Mouse (Mus musculus): ENCODE data around the gene Celsr3.

Gene Celsr3

DNA sequence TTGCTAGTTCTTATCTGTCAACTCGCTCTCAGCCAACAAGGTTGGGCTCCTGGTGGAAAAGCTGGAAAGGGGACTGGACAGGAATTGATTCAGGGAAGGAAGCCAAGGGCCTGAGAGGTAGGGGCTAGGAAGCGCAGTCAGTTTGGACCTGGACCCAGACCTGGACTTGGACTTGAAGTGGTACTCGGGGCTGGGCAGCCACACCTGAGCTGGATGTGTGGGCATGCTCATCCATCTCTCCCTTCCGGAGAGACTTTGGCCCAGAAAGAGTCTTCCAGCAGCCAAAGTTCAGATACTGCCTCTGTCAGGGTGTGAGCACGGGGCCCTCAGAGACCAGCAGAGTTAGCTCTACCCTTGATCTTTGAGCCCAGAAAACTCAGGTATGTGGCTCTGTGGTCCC lies 29.2 kb downstream of the Celsr3 start:
- DNase-seq, result peak in 1 of 2 experiments; percentile 26

DNA sequence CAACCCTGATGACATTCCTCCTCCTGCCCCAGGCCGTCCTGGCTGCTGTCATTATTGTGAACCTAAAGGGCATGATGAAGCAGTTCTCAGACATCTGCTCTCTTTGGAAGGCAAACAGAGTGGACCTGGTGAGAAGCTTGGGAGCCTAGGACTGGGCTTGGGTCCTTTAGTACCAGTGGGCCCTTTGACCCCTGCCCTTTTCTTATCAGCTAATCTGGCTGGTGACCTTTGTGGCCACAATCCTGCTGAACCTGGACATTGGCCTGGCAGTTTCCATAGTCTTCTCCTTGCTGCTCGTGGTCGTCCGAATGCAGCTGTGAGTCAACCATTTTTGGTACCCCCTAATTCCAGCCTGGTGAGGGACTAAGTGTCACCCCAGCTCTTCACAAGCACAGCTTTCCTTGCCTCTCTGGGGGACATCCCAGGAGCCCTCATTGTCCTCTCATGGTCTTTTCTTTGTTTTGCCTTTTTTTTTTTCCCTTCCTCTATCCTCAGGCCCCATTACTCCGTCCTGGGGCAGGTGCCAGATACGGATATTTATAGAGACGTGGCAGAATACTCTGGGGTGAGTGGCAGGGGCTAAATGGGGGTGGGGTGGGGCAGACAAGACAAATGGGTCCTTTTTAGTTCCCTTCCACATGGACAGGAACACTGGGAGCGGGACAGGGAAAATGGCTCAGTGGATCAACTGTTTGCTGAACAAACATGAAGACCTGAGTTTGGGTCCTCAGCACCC lies 32.8 kb downstream of the Celsr3 start:
- DNase-seq, result no peak

Measured in kidney, postnatal 4 days (tissue).